Mouse (Mus musculus): ENCODE measurements around the gene Axdnd1.

- TF ChIP-seq POLR2A (IDR thresholded peaks at IDR 0.05; ENCODE audit: borderline replicate concordance, extremely low read depth, low read depth, low read length), result no peak
- TF ChIP-seq CTCF (IDR thresholded peaks at IDR 0.05; ENCODE audit: insufficient read depth, low read length), result no peak
Measured at GRCm38 (mm10) chr1:156302911-156303749, 117.8 kb downstream of the Axdnd1 start, which contains the start of gene Tdrd5.
